Mouse (Mus musculus) embryonic fibroblast, embryonic 13.5 days (primary cell): ENCODE results near the gene Dlk2. TPM values are rescaled to one million over a fixed set of nuclear protein-coding genes. Genes with fewer than 3 reads are reported as not detected.

Source experiments
- H3K27ac ChIP-seq: 2 replicates; pipeline ENCODE4 v1.5.1; 2012; ENCODE audit warnings: low read length, control low read depth, inconsistent platforms; ENCODE audit not compliant: insufficient read depth
- H3K4me1 ChIP-seq: 2 replicates; pipeline ENCODE4 v1.6.1; 2011; ENCODE audit warnings: low read length; ENCODE audit not compliant: control insufficient read depth, insufficient read depth
- H3K4me3 ChIP-seq: 2 replicates; pipeline ENCODE4 v1.5.1; 2011; ENCODE audit warnings: mild to moderate bottlenecking, control low read depth, low read length; ENCODE audit not compliant: insufficient read depth
- CTCF ChIP-seq: IDR thresholded peaks from 2 replicates; pipeline ENCODE4 v1.5.1; 2011; ENCODE audit warnings: mild to moderate bottlenecking, control low read depth, low read length, moderate library complexity, borderline replicate concordance; ENCODE audit not compliant: insufficient read depth
- POLR2A ChIP-seq: IDR thresholded peaks from 2 replicates; pipeline ENCODE4 v1.6.1; 2011; ENCODE audit warnings: low read depth, mild to moderate bottlenecking, control low read depth, low read length, moderate library complexity
- polyA plus RNA-seq: library from polyadenylated mRNA; stranded (reverse); fragments of >200 nt; gene quantifications from 2 replicates; pipeline ENCODE4 v1.2.4, GENCODE M21; 2011; ENCODE audit warnings: low read depth; ENCODE audit not compliant: missing spikeins, insufficient read length

The Dlk2 gene
- 2.6 and 3.3 TPM in 2 replicates for polyA plus RNA-seq

- Histone ChIP-seq H3K27ac (no peak within 1 kb of the TSS), H3K4me3 (peak within 1 kb of the TSS; percentile 39)
These were observed at the start of gene Dlk2 for GRCm38 (mm10) chr17:46297364-46298219. Dlk2 (plus strand) TSS chr17:46297421.

GRCm38 (mm10) chr17:46247512-46248188, 49.6 kb upstream of the Dlk2 start, which contains the start of the genes Polr1c and Yipf3:
Polr1c (minus strand) TSS chr17:46248054.
Yipf3 (plus strand) TSS chr17:46248080.
- Histone ChIP-seq H3K4me1 (0 out of 2 replicates have a peak, but pooled peaks cover 2% of the 10 kb centered on the region), H3K4me3 (peak within 1 kb of the TSS; percentile 98), H3K27ac (0 out of 2 replicates have a peak within 1 kb of the TSS, but pooled peaks have one; percentile 35)
- peak; percentile 94 for TF ChIP-seq POLR2A
- no peak for TF ChIP-seq CTCF

More at GRCm38 (mm10) chr17:46297364-46298219, at the start of gene Dlk2:
- no peaks in the 10 kb centered on the region for H3K4me1 ChIP-seq
- TF ChIP-seq POLR2A (no peak), CTCF (no peak)

- TF ChIP-seq POLR2A (no peak), CTCF (no peak)
- H3K4me1 ChIP-seq: 0 out of 2 replicates have a peak, but pooled peaks cover 2% of the 10 kb centered on the region
- no peak overlapping the region for H3K27ac ChIP-seq
- H3K4me3 ChIP-seq: peak overlapping the region; percentile 98
These were observed 49.1 kb upstream of the Dlk2 start for GRCm38 (mm10) chr17:46248189-46248522.

- TF ChIP-seq CTCF: no peak; the same call in 1 of the 2 replicates
- TF ChIP-seq POLR2A: no peak
These were observed 46.0 kb upstream of the Dlk2 start for GRCm38 (mm10) chr17:46251174-46251573.

GRCm38 (mm10) chr17:46252571-46253451, 44.4 kb upstream of the Dlk2 start:
- no peak overlapping the region for H3K4me3 ChIP-seq
- TF ChIP-seq POLR2A: peak; percentile 3; the same call in 1 of the 2 replicates
- TF ChIP-seq CTCF: no peak
- H3K4me1 ChIP-seq: peaks cover 2% of the 10 kb centered on the region; the same call in 1 of the 2 replicates
- H3K27ac ChIP-seq: no peak overlapping the region

More at GRCm38 (mm10) chr17:46251174-46251573, 46.0 kb upstream of the Dlk2 start:
- Histone ChIP-seq H3K4me3 (no peak overlapping the region), H3K4me1 (peaks cover 2% of the 10 kb centered on the region; the same call in 1 of the 2 replicates), H3K27ac (no peak overlapping the region)

GRCm38 (mm10) chr17:46253452-46254084, 43.7 kb upstream of the Dlk2 start, which contains the start of gene Lrrc73:
Lrrc73 (plus strand) TSS chr17:46253531.
- H3K4me1 ChIP-seq: peaks cover 2% of the 10 kb centered on the region; the same call in 1 of the 2 replicates

GRCm38 (mm10) chr17:46254106-46254505, 43.1 kb upstream of the Dlk2 start:
- Histone ChIP-seq H3K4me3 (peak overlapping the region; percentile 36), H3K27ac (no peak overlapping the region), H3K4me1 (peaks cover 2% of the 10 kb centered on the region; the same call in 1 of the 2 replicates)
- TF ChIP-seq POLR2A (no peak), CTCF (no peak)

More at GRCm38 (mm10) chr17:46253452-46254084, 43.7 kb upstream of the Dlk2 start, which contains the start of gene Lrrc73:
- no peak within 1 kb of the TSS for H3K27ac ChIP-seq
- peak within 1 kb of the TSS; percentile 36 for H3K4me3 ChIP-seq
- TF ChIP-seq POLR2A (peak; percentile 49), CTCF (no peak)

- H3K4me1 ChIP-seq: no peaks in the 10 kb centered on the region; the same call in 1 of the 2 replicates
- TF ChIP-seq POLR2A (no peak), CTCF (no peak)
- no peak overlapping the region for H3K27ac ChIP-seq
- no peak overlapping the region for H3K4me3 ChIP-seq
These were observed 42.1 kb upstream of the Dlk2 start for GRCm38 (mm10) chr17:46255147-46255546.
